Mouse (Mus musculus) gastrocnemius, postnatal 36 days (tissue): ENCODE data around the gene Hist1h4b. TPM values are rescaled to one million over a fixed set of nuclear protein-coding genes. Genes with fewer than 3 reads are reported as not detected.
"Not testable (repeated sequence)": the region's sequence is repeated elsewhere in the genome, so short reads cannot be mapped to it uniquely, and the experiment has no call there.

Experiments used
- DNase-seq, 2 experiments: peaks; one replicate each; pipeline ENCODE4 v3.0.0; 2022
- intact Hi-C: fragments of 180-260 bp; cut with DNase I; formaldehyde crosslinking; loops from one replicate; pipeline ENCODE4 v1.15.1; 2025
- total RNA-seq, 2 experiments: library from RNA; stranded (reverse); gene quantifications; 2 replicates each; pipeline ENCODE4 v1.2.3; 2021

The Hist1h4b gene
- total RNA-seq, 2 experiments from 2014 or later = 5.8 to 8.4 TPM

- intact Hi-C loops = loop anchor here (10.0 kb wide), 1 partner anchor 114 kb away; the partner anchor contains the start of genes Hist1h1e and Hist1h2be
- DNase-seq = peak; percentile 86 to 91
These were observed 17.5 kb upstream of the Hist1h4b start for GRCm38 (mm10) chr13:23739069-23739921.

DNA sequence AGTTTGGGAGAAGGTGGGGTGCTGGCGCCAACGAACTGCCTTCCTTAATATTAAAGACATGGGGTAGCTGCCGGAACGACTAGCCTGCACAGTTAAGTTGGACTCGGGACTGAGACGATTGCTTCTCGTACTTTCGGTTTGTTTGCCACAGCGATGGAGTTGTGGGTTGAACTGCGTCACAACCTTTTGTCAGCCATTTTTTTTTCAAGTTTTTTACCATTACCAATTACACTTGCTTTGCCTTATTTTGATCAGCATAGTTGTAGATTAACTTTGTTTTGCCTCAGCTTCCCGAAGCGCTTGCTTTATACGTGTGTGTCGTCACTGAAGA, 16.9 kb upstream of the Hist1h4b start:
- intact Hi-C loops = loop anchor here (10.0 kb wide), 1 partner anchor 115 kb away; the partner anchor contains the start of genes Hist1h1e and Hist1h2be
- DNase-seq = no peak

- intact Hi-C loops = no loop called here
- no peak for DNase-seq
These were observed 16.5 kb upstream of the Hist1h4b start for GRCm38 (mm10) chr13:23740256-23740840.

DNA sequence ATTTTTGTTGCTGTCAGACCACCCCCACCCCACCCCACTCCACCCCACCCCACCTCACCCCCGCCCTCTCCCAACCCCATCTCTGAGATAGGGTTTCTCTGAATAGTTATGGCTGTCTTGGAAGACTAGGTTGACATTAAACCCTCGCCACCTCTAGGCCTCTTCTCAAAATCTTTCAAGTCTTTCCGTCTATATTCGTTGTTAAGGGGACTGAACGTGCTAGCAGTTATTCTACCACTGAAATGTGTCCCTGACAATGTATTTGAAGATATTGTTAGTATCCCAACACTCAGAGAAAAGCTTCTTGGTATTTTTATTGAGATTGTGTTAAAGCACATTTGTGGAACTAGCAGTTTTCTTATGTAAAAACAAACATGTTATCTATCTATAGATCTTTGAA, 15.9 kb upstream of the Hist1h4b start:
- DNase-seq = no peak
- intact Hi-C loops = no loop called here

GRCm38 (mm10) chr13:23742007-23742406, 14.8 kb upstream of the Hist1h4b start:
- intact Hi-C loops = no loop called here
- DNase-seq = no peak

DNA sequence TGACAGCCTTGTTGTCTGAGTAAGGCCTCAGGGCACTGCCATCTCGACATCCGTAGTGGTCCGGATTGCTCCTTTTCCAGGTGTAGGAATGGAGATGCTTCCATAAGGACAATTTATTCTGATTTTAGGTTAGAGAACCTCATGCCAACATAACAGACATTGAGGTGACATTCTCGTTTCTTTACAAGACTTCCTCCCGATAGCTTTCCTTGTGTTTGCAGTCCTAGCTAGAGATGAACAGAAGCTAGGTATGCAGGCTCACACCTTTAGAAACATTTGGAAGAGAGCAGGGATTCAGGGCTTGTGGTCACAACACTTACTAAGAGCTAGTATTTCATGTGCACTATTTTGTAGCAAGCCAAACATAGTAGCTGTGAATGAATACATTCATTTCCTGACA, 13.6 kb upstream of the Hist1h4b start:
- DNase-seq = no peak
- intact Hi-C loops = no loop called here

GRCm38 (mm10) chr13:23743963-23744362, 12.8 kb upstream of the Hist1h4b start:
- no peak for DNase-seq
- intact Hi-C loops = no loop called here

GRCm38 (mm10) chr13:23744421-23745380, 12.1 kb upstream of the Hist1h4b start:
- intact Hi-C loops = loop anchor here (5.0 kb wide), 1 partner anchor 162 kb away; the partner anchor contains the start of gene Hist1h4d
- DNase-seq = no peak

DNA sequence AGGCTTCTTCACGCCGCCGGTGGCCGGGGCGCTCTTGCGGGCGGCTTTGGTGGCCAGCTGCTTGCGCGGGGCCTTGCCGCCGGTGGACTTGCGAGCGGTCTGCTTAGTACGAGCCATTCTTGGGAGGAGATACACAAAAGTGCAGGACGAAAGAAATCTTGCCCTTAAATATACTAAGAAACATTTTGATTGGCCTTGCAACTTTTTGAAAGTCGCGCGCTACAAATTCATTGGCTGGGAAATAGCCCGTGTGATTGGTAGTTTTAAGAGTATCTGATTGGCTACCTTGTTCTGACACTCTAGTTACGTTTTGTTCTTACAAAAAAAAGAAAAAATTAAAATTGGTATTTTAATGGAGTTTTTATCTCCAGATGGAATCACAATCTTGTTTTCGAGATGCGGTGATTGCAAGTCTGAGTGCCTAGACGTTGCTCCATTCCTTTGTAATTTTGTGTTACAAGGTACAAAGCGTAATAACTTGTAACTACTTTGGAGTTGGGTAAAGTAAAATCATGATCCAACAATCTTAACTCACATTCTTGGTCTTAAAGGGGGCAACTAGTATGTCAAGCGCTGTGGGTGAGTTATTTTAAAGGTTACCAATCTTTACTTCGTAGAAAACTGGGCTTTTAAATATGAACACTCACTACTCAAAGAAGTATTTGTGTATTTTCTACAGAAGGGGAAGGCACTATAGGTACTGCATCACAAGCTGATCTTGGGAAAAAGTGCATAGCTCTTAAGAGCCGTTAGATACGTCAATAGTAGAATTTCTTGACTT, 11.2 kb upstream of the Hist1h4b start, which contains the start of gene Hist1h3c:
Hist1h3c (minus strand) TSS at position 222 of the 781 bp plus-strand sequence.
- peak; percentile 69 to 75 for DNase-seq
- intact Hi-C loops = loop anchor here (5.0 kb wide), 1 partner anchor 163 kb away; the partner anchor contains the start of gene Hist1h4d

DNA sequence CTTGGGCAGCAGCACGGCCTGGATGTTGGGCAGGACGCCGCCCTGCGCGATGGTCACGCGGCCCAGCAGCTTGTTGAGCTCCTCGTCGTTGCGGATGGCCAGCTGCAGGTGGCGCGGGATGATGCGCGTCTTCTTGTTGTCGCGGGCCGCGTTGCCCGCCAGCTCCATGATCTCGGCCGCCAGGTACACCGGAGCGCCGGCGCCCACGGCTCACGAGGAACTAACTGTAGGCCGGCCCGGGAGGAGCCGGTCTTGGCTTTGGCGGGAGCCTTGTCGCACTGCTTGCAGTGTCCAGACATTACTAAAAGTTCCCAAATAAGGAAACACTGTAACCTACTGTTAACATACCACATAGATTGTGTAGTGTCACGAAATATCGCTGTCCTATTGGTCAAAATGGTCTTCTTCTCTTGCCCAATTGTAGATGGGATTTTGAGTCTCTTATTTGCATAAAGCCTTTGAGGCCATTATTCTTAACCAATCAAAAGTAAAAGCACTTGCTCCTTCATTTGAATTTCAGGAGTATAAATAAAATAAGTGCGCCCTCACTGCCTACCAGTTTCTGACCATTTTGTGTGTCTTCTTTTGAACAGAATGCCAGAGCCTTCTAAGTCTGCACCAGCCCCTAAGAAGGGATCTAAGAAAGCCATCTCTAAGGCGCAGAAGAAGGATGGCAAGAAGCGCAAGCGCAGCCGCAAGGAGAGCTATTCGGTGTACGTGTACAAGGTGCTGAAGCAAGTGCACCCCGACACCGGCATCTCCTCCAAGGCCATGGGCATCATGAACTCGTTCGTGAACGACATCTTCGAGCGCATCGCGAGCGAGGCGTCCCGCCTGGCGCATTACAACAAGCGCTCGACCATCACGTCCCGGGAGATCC, 10.4 kb upstream of the Hist1h4b start, which contains the start of gene Hist1h2bb:
Hist1h2bb (plus strand) TSS at position 534 of the 880 bp plus-strand sequence.
- peak in 1 of 2 experiments; percentile 71 for DNase-seq
- intact Hi-C loops = loop anchor here (5.0 kb wide), 1 partner anchor 164 kb away; the partner anchor contains the start of gene Hist1h4d

- intact Hi-C loops = loop anchor here (5.0 kb wide), 1 partner anchor 165 kb away; the partner anchor contains the start of gene Hist1h4d
- DNase-seq = no peak
These were observed 9.5 kb upstream of the Hist1h4b start for GRCm38 (mm10) chr13:23747081-23747891.

DNA sequence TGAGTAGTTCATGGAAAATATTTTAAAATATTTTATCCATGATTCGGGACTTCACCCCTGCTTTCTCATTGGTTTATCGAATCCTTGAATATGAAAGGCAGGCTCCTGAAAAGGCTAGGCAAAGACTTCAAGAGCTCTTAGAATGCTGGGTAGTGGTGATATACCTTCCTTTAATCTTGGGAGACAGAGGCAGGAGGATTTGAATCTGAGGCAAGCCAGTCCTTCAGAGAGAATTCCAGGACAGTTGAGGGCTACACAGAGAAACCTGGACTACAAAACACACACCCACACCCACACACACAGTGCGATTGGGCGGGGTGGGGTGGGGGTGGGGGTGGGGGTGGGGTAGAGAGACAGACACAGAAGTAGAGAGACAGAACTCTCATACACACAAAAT, 8.9 kb upstream of the Hist1h4b start:
- no peak for DNase-seq
- intact Hi-C loops = loop anchor here (5.0 kb wide), 1 partner anchor 166 kb away; the partner anchor contains the start of gene Hist1h4d

DNA sequence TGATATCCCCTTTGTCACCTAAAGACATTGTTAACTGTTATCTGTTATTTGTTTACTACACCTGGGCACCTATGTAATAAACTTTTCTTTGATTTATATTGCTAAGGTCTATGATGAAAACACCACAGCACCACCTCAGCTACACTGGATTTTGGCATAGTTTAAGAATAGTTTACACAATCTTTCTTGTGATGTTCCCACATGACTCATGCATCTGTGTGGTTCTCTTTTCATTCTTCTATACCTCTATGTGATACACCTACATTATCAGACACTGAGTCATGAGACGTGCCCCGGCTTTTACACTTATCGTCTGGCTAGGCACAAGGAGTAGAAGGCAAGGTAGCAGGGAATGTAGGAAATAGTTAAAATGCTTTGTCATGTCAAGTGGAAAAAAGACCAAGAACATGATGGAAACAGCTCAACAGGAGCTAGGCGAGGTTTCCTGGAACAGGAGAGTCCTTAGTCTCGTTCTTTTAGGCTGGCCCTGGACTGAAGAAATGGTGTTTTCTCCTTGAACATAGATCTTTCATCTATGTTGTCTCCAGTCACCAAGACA, 7.2 kb upstream of the Hist1h4b start:
- intact Hi-C loops = loop anchor here (5.0 to 10.0 kb wide), 2 partner anchors 167 to 1705 kb away; partner anchors contain the start of genes Hist1h2ag, Hist1h2bj, Hist1h4d and Hist1h4i
- DNase-seq = no peak

DNA sequence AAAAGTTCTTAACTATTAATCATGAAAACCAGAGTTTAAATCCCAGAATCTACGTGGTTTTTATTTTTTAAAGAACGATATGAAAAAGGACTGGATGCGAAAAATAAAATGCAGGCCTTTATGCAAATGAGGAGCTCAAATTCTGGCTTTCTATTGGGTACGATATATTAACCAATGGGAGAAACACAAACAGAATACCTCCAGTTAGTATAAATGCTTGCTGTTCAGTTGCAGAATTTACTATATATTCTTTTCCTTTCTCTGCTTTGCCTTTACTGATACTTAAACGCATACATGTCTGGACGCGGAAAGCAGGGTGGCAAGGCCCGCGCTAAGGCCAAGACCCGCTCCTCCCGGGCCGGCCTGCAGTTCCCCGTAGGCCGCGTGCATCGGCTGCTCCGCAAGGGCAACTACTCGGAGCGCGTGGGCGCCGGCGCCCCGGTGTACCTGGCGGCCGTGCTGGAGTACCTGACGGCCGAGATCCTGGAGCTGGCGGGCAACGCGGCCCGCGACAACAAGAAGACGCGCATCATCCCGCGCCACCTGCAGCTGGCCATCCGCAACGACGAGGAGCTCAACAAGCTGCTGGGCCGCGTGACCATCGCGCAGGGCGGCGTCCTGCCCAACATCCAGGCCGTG, 5.9 kb upstream of the Hist1h4b start, which contains the start of gene Hist1h2ab:
Hist1h2ab (plus strand) TSS at position 288 of the 639 bp plus-strand sequence.
- intact Hi-C loops = loop anchor here (10.0 kb wide), 1 partner anchor 1706 kb away; the partner anchor contains the start of genes Hist1h2ag, Hist1h2bj and Hist1h4i
- DNase-seq = not testable (repeated sequence)

DNA sequence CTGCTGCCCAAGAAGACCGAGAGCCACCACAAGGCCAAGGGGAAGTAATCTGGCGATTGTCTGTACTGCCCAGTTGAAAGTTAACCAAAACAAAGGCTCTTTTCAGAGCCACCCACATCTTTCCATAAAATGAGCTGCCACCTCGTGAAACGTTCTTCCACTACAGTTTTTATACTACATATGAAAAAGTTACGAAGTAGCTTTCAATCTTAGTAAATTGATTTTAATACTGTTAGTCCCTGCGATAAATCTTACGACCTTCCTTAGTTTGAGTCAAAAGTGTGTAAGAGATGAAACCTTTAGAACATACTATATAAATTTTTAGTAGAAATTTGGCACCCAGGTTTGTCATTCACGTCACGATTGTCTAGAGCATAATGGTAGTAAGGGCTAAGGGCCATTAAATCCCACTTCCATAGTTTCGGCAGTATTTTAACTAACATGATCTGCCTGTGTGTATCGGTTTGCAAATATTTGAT, 5.3 kb upstream of the Hist1h4b start:
- no peak for DNase-seq
- intact Hi-C loops = loop anchor here (10.0 kb wide), 1 partner anchor 1707 kb away; the partner anchor contains the start of genes Hist1h2ag, Hist1h2bj and Hist1h4i
